Mouse (Mus musculus) stomach, embryonic 14.5 days (tissue): ENCODE measurements around the gene 1700049E17Rik1. TPM values are rescaled to one million over a fixed set of nuclear protein-coding genes. Genes with fewer than 3 reads are reported as not detected.
"Not testable (repeated sequence)": the region's sequence is repeated elsewhere in the genome, so short reads cannot be mapped to it uniquely, and the experiment has no call there.

ENCODE experiments used
- ATAC-seq: fragments of 200-750 bp; cut with Nextera tagmentation; 2 replicates; pipeline ENCODE4 v1.8.0; 2017; ENCODE audit warnings: low read depth, moderate TSS enrichment; ENCODE audit not compliant: insufficient number of reproducible peaks, insufficient read depth, low FRiP score
- H3K27ac ChIP-seq: fragments of 300-500 bp; sonication (generic); 2 replicates; pipeline ENCODE4 v1.5.1; 2014; ENCODE audit warnings: mild to moderate bottlenecking, low read length, moderate library complexity, mixed read lengths
- H3K27me3 ChIP-seq: fragments of 300-500 bp; sonication (generic); 2 replicates; pipeline ENCODE4 v1.6.1; 2014; ENCODE audit warnings: low read length, control low read depth, mixed read lengths; ENCODE audit not compliant: control insufficient read depth, insufficient read depth
- H3K36me3 ChIP-seq: fragments of 300-500 bp; sonication (generic); 2 replicates; pipeline ENCODE4 v1.6.1; 2014; ENCODE audit warnings: mild to moderate bottlenecking, control low read depth, low read length, moderate library complexity, mixed read lengths; ENCODE audit not compliant: control insufficient read depth, insufficient read depth
- H3K4me1 ChIP-seq: fragments of 300-500 bp; sonication (generic); 2 replicates; pipeline ENCODE4 v1.6.1; 2014; ENCODE audit warnings: low read length, control low read depth, mixed read lengths; ENCODE audit not compliant: control insufficient read depth, insufficient read depth
- H3K4me2 ChIP-seq: fragments of 300-500 bp; sonication (generic); replicated peaks from 2 replicates; pipeline ENCODE4 v1.6.1; 2014; ENCODE audit warnings: low read depth, low read length, control low read depth
- H3K4me3 ChIP-seq: fragments of 300-500 bp; sonication (generic); 2 replicates; pipeline ENCODE4 v1.5.1; 2014; ENCODE audit warnings: low read depth, low read length, control low read depth
- H3K9ac ChIP-seq: fragments of 300-500 bp; sonication (generic); replicated peaks from 2 replicates; pipeline ENCODE4 v1.6.1; 2014; ENCODE audit warnings: low read depth, mild to moderate bottlenecking, control low read depth, low read length, moderate library complexity, mixed read lengths
- H3K9me3 ChIP-seq: fragments of 300-500 bp; sonication (generic); 2 replicates; pipeline ENCODE4 v1.6.1; 2016; ENCODE audit warnings: low read depth, low read length, control low read depth; ENCODE audit not compliant: control insufficient read depth
- WGBS: fragments of 180-500 bp; shearing (Covaris S2); extraction: QIAGEN DNeasy Blood & Tissue Kit; methylation state at CpG from one replicate; pipeline ENCODE4 v1.1.7; 2014; 5-methylcytosine and 5-hydroxymethylcytosine counted together
- polyA plus RNA-seq: library from polyadenylated mRNA; unstranded; fragments of >200 nt; fragmentation: Nextera tagmentation; extraction: Ambion mirVana; gene quantifications from 2 replicates; pipeline ENCODE4 v1.2.1, GENCODE M21; 2014

Gene 1700049E17Rik1
- not detected in 2 replicates for polyA plus RNA-seq

GRCm38 (mm10) chr14:41924649-41925048 is at the start of gene 1700049E17Rik1:
Gene 1700049E17Rik1, plus strand, starts transcription at chr14:41924949.
- not testable (repeated sequence) for H3K27ac ChIP-seq, H3K27me3 ChIP-seq, H3K4me2 ChIP-seq, H3K36me3 ChIP-seq, H3K9me3 ChIP-seq, H3K9ac ChIP-seq, H3K4me3 ChIP-seq, ATAC-seq, H3K4me1 ChIP-seq
- no CpG with 5 or more reads among the region's 1 CpGs for WGBS

GRCm38 (mm10) chr14:41907190-41907589 is 17.6 kb upstream of the 1700049E17Rik1 start, which contains the start of gene Gm7980:
Gene Gm7980, minus strand, starts transcription at chr14:41907290.
- not testable (repeated sequence) for ATAC-seq, H3K9ac ChIP-seq, H3K27ac ChIP-seq, H3K27me3 ChIP-seq, H3K4me2 ChIP-seq, H3K36me3 ChIP-seq, H3K9me3 ChIP-seq, H3K4me1 ChIP-seq, H3K4me3 ChIP-seq
- WGBS: no CpG with 5 or more reads among the region's 2 CpGs

DNA sequence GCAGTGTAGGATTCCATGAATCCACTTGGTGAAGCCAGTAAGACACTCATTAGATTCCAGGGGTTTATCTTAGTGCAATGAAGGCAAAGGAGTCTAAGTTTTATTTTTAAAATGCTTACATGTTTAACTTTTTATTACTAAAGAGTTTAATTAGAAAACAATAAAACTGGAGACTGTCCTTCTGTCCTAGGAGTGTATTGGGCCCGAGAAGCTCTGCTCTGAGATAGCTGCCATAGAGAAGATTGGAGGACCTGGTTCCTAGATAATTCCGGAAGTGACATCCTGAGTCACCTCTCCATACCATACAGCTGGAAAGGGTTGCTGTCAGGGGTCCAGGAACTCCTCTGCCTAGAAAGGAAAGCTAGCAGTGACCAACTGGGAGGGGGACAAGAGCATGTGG is 18.9 kb downstream of the 1700049E17Rik1 start, which contains the start of gene 1700024B05Rik:
TSS of gene 1700024B05Rik (plus strand) at position 301 of the 400 bp plus-strand sequence.
- not testable (repeated sequence) for ATAC-seq, H3K4me1 ChIP-seq, H3K27ac ChIP-seq, H3K4me3 ChIP-seq, H3K9me3 ChIP-seq, H3K9ac ChIP-seq, H3K27me3 ChIP-seq, H3K36me3 ChIP-seq, H3K4me2 ChIP-seq
- 75% methylated on average over 1 of the region's 2 CpGs for WGBS

DNA sequence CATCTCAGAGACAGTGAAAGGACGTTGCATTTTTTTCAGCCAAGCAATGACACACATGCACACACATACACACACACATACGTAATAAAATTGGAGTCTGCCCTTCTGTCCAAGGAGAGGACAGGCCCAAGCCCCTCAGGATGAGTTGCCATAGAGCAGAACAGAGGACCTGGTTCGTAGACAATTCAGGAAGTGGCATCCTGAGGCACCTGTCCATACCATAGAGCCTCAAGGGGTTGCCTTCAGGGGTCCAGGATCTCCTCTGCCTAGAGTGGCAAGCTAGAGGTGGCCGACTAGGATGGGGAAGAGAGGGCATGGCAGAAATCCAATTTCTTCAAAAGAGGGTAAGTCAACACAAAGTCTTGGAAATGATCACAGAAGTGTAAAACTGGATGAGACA is 39.3 kb downstream of the 1700049E17Rik1 start:
- WGBS: 67% methylated on average over 4 of the region's 4 CpGs
- not testable (repeated sequence) for H3K9me3 ChIP-seq, H3K9ac ChIP-seq, H3K4me2 ChIP-seq, H3K4me3 ChIP-seq, ATAC-seq, H3K27me3 ChIP-seq, H3K27ac ChIP-seq, H3K4me1 ChIP-seq, H3K36me3 ChIP-seq

DNA sequence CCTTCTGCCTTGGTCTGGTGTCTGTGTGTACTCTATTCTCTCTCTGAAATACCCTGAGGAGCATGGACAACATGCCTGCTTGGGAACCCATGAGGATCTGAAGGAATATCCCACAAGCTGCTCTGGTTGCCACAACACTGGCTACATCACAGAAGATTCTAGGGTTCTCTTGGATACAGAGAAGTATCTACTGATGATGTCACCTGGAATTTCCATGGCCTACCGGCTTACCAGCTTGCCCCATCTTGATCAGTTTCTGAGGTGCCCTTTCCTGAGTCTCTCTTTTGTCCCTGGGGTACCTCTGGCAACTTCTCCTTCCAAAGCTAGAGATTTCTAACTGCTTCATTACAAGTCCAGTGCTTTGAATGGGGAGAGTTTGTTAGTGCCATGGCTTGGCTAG is 43.1 kb downstream of the 1700049E17Rik1 start, which contains the start of gene Gm6401:
TSS of gene Gm6401 (minus strand) at position 101 of the 400 bp plus-strand sequence.
- not testable (repeated sequence) for H3K9me3 ChIP-seq, H3K27ac ChIP-seq, H3K27me3 ChIP-seq, ATAC-seq, H3K4me1 ChIP-seq, H3K4me3 ChIP-seq, H3K9ac ChIP-seq, H3K36me3 ChIP-seq, H3K4me2 ChIP-seq
- 88% methylated on average over 1 of the region's 1 CpGs for WGBS

- not testable (repeated sequence) for H3K4me2 ChIP-seq, H3K9me3 ChIP-seq, H3K36me3 ChIP-seq, ATAC-seq, H3K4me1 ChIP-seq, H3K27ac ChIP-seq, H3K9ac ChIP-seq, H3K27me3 ChIP-seq, H3K4me3 ChIP-seq
- 64% methylated on average over 3 of the region's 3 CpGs for WGBS
Observed at GRCm38 (mm10) chr14:41968596-41968995, 43.8 kb downstream of the 1700049E17Rik1 start.

Other genes with a start within 250 kb of the 1700049E17Rik1 start
- not detected in 2 replicates for gene Gm8068, start 223.1 kb upstream of the 1700049E17Rik1 start, polyA plus RNA-seq
- not detected in 2 replicates for gene Gm7929, start 174.3 kb upstream of the 1700049E17Rik1 start, polyA plus RNA-seq
- not detected in 2 replicates for gene Gm47189, start 152.5 kb upstream of the 1700049E17Rik1 start, polyA plus RNA-seq
- gene Gm7980, start 17.7 kb upstream of the 1700049E17Rik1 start, polyA plus RNA-seq: not detected in 2 replicates
- not detected in 2 replicates for gene 1700024B05Rik, start 19.0 kb downstream of the 1700049E17Rik1 start, polyA plus RNA-seq
- gene Gm6401, start 43.0 kb downstream of the 1700049E17Rik1 start, polyA plus RNA-seq: not detected in 2 replicates
- gene Gm3543, start 58.4 kb downstream of the 1700049E17Rik1 start, polyA plus RNA-seq: not detected in 2 replicates
- gene Gm7951, start 192.4 kb downstream of the 1700049E17Rik1 start, polyA plus RNA-seq: not detected in 2 replicates
- not detected in 2 replicates for gene Gm17027, start 237.7 kb downstream of the 1700049E17Rik1 start, polyA plus RNA-seq